Mouse (Mus musculus) heart, postnatal 0 days (tissue): ENCODE measurements around the gene Krtap14.

ENCODE experiments used
- CTCF ChIP-seq: IDR thresholded peaks from 2 replicates; pipeline ENCODE4 v1.5.1; 2016; ENCODE audit warnings: antibody characterized with exemption, control low read depth, low read depth
- EP300 ChIP-seq: IDR thresholded peaks from 2 replicates; pipeline ENCODE4 v1.6.1; 2016; ENCODE audit warnings: antibody characterized with exemption, low read depth

- no peak for TF ChIP-seq CTCF
- TF ChIP-seq EP300 = no peak
Observed at GRCm38 (mm10) chr16:88826095-88826652, at the start of gene Krtap14.
